Comparison of ENCODE assay signal across 25 mouse cellular contexts in the genomic region with DNA sequence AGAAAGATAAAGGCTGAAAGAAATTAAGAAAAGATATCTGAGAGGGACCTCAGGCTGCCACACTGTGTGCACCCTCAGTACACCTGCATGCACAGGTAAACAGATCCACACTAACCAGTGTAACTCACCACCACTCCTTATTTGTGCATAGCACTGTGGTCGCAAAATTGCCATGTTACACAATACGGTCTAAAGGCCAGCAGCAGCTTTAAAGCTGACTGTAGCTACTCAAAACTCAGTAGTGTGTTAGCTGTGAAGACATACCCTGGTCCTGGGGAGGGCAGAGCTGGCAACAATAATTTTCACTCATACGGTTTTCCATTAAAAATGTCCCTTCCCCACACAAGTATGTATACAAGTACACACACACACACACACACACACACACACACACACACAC.
DNase-seq lines count a peak whose midpoint lies in the region; ATAC-seq and TF ChIP-seq lines count a peak whose summit lies in the region.
"Had no signal": no experiment of that assay in that cellular context is flagged by ENCODE, and none has a peak within 500 bp of the region (broad histone marks: within the 10 kb centered on the region; RNA-seq: fewer than 3 reads in every experiment).

No protein-coding gene starts in this region.

- peaks cover 4% of the 10 kb centered on the region; the same call in 1 of the 2 replicates for H3K4me1 ChIP-seq in liver, adult 2 months (ENCODE audit: control insufficient read depth, insufficient read depth, low read length)
- no peaks in the 10 kb centered on the region for H3K4me1 ChIP-seq in liver, embryonic 12.5 days
- no peaks in the 10 kb centered on the region for H3K4me1 ChIP-seq in lung, embryonic 14.5 days (ENCODE audit: insufficient read depth)
- H3K4me1 ChIP-seq in lung, adult 2 months (ENCODE audit: control insufficient read depth, insufficient read depth, low read length): no peaks in the 10 kb centered on the region
- H3K4me1 ChIP-seq in intestine, embryonic 16.5 days (ENCODE audit: control insufficient read depth, insufficient read depth, low read length): 0 out of 2 replicates have a peak, but pooled peaks cover 9% of the 10 kb centered on the region
- H3K4me1 ChIP-seq: embryonic facial prominence, embryonic 10.5 days; embryonic facial prominence, embryonic 13.5 days; forebrain, embryonic 12.5 days; forebrain, embryonic 15.5 days; heart, embryonic 10.5 days; hindbrain, embryonic 12.5 days; hindbrain, embryonic 15.5 days had no signal

- no peak overlapping the region for H3K27ac ChIP-seq in liver, adult 2 months (replicated peaks; ENCODE audit: insufficient read depth, low read depth, low read length)
- H3K27ac ChIP-seq in liver, embryonic 12.5 days: no peak overlapping the region
- H3K27ac ChIP-seq in lung, embryonic 14.5 days (ENCODE audit: low read depth): no peak overlapping the region
- no peak overlapping the region for H3K27ac ChIP-seq in intestine, embryonic 16.5 days (ENCODE audit: low read length)
- H3K27ac ChIP-seq: embryonic facial prominence, embryonic 10.5 days; embryonic facial prominence, embryonic 13.5 days; forebrain, embryonic 12.5 days; forebrain, embryonic 15.5 days; heart, adult 2 months; heart, embryonic 10.5 days; heart, embryonic 13.5 days; hindbrain, embryonic 12.5 days; hindbrain, embryonic 15.5 days had no signal

- H3K79me2 ChIP-seq in liver, adult 2 months (ENCODE audit: control insufficient read depth, insufficient read depth, low read length): no peaks in the 10 kb centered on the region

- 53% methylated on average over 3 of the region's 3 CpGs for WGBS in liver, adult 2 months
- WGBS in liver, embryonic 12.5 days (ENCODE audit: insufficient replicate concordance): 83% methylated on average over 3 of the region's 3 CpGs
- whole genome bisulfite sequencing in lung, embryonic 14.5 days: 85% methylated on average over 3 of the region's 3 CpGs
- WGBS in lung, adult 2 months: 77% methylated on average over 3 of the region's 3 CpGs
- 84% methylated on average over 3 of the region's 3 CpGs for WGBS in intestine, embryonic 16.5 days

- peaks cover 4% of the 10 kb centered on the region for H3K36me3 ChIP-seq in liver, adult 2 months (ENCODE audit: control insufficient read depth, insufficient read depth, low read length)
- peaks cover 18% of the 10 kb centered on the region for H3K36me3 ChIP-seq in liver, embryonic 12.5 days
- peaks cover 2% of the 10 kb centered on the region; the same call in 1 of the 2 replicates for H3K36me3 ChIP-seq in lung, embryonic 14.5 days (ENCODE audit: insufficient read depth)
- H3K36me3 ChIP-seq in intestine, embryonic 16.5 days (ENCODE audit: control insufficient read depth, insufficient read depth, low read length): no peaks in the 10 kb centered on the region

- H3K9me3 ChIP-seq in liver, embryonic 12.5 days (replicated peaks): no peaks in the 10 kb centered on the region
- H3K9me3 ChIP-seq in lung, embryonic 14.5 days (ENCODE audit: low read depth, low read length): no peaks in the 10 kb centered on the region
- no peaks in the 10 kb centered on the region for H3K9me3 ChIP-seq in intestine, embryonic 16.5 days (ENCODE audit: control insufficient read depth, low read length)
- H3K9me3 ChIP-seq: embryonic facial prominence, embryonic 10.5 days; embryonic facial prominence, embryonic 13.5 days; forebrain, embryonic 12.5 days; forebrain, embryonic 15.5 days; heart, embryonic 10.5 days; heart, embryonic 13.5 days; hindbrain, embryonic 12.5 days; hindbrain, embryonic 15.5 days had no signal

- TF ChIP-seq CTCF in liver, adult 2 months (IDR thresholded peaks at IDR 0.05; ENCODE audit: low read depth, low read length): no peak
- TF ChIP-seq CTCF in lung, embryonic 14.5 days (IDR thresholded peaks at IDR 0.05; ENCODE audit: low read depth): no peak
- no peak for TF ChIP-seq CTCF in lung, adult 2 months (IDR thresholded peaks at IDR 0.05; ENCODE audit: insufficient read depth, low read length)

- peak; percentile 20 for DNase-seq in liver, adult 2 months (ENCODE audit: extremely low read depth, low read depth, low spot score)
- DNase-seq in lung, embryonic 14.5 days: no peak
- no peak for DNase-seq in lung, adult 2 months
- no peak for DNase-seq in thymus, postnatal 0 days (ENCODE audit: low spot score)
- DNase-seq: adrenal gland, adult 8-10 months; adrenal gland, postnatal 25 days; cerebellum, adult 11-12 months; cerebellum, adult 8-10 months; cerebellum, postnatal 10 days; cerebellum, postnatal 36 days; embryo, embryonic 11 days; gastrocnemius, postnatal 25 days; heart, adult 2 months; heart, postnatal 14 days had no signal

- H3K27me3 ChIP-seq in liver, adult 2 months (ENCODE audit: control insufficient read depth, insufficient read depth, low read length): no peaks in the 10 kb centered on the region
- H3K27me3 ChIP-seq in liver, embryonic 12.5 days (replicated peaks): no peaks in the 10 kb centered on the region
- no peaks in the 10 kb centered on the region for H3K27me3 ChIP-seq in lung, embryonic 14.5 days (ENCODE audit: insufficient read depth, low read length)
- H3K27me3 ChIP-seq in intestine, embryonic 16.5 days (replicated peaks; ENCODE audit: control insufficient read depth, insufficient read depth, low read length): no peaks in the 10 kb centered on the region
- H3K27me3 ChIP-seq: embryonic facial prominence, embryonic 13.5 days; forebrain, embryonic 12.5 days; forebrain, embryonic 15.5 days; heart, embryonic 13.5 days; hindbrain, embryonic 12.5 days; hindbrain, embryonic 15.5 days had no signal

- ATAC-seq in liver, embryonic 12.5 days: no peak
- ATAC-seq in lung, embryonic 14.5 days (ENCODE audit: insufficient read depth): peak; percentile 4; the same call in 1 of the 2 replicates
- ATAC-seq in intestine, embryonic 16.5 days: peak; percentile 57; the same call in 1 of the 2 replicates
- ATAC-seq: forebrain, embryonic 15.5 days had no signal

- H3K4me3 ChIP-seq in liver, adult 2 months (ENCODE audit: insufficient read depth, low read depth, low read length): no peak overlapping the region
- no peak overlapping the region for H3K4me3 ChIP-seq in liver, embryonic 12.5 days
- H3K4me3 ChIP-seq in lung, embryonic 14.5 days (ENCODE audit: low read depth, low read length): no peak overlapping the region
- H3K4me3 ChIP-seq in lung, adult 2 months (replicated peaks; ENCODE audit: extremely low read depth, low read depth, low read length): no peak overlapping the region
- H3K4me3 ChIP-seq in intestine, embryonic 16.5 days (ENCODE audit: low read length): no peak overlapping the region
- H3K4me3 ChIP-seq: embryonic facial prominence, embryonic 10.5 days; embryonic facial prominence, embryonic 13.5 days; erythroblast, embryonic 14.5 days; forebrain, embryonic 12.5 days; forebrain, embryonic 15.5 days; heart, adult 2 months; heart, embryonic 10.5 days; heart, embryonic 13.5 days; hindbrain, embryonic 12.5 days; hindbrain, embryonic 15.5 days had no signal

- H3K9ac ChIP-seq in liver, adult 2 months (ENCODE audit: low read depth, low read length): no peak overlapping the region
- no peak overlapping the region for H3K9ac ChIP-seq in liver, embryonic 12.5 days
- no peak overlapping the region for H3K9ac ChIP-seq in lung, embryonic 14.5 days
- no peak overlapping the region for H3K9ac ChIP-seq in intestine, embryonic 16.5 days (ENCODE audit: low read depth, low read length)
- H3K9ac ChIP-seq: embryonic facial prominence, embryonic 13.5 days; forebrain, embryonic 12.5 days; forebrain, embryonic 15.5 days; heart, embryonic 13.5 days; hindbrain, embryonic 12.5 days; hindbrain, embryonic 15.5 days had no signal

- H3K4me2 ChIP-seq in liver, embryonic 12.5 days: no peak overlapping the region
- no peak overlapping the region for H3K4me2 ChIP-seq in lung, embryonic 14.5 days
- H3K4me2 ChIP-seq in intestine, embryonic 16.5 days (ENCODE audit: low read depth, low read length): no peak overlapping the region
- H3K4me2 ChIP-seq: embryonic facial prominence, embryonic 13.5 days; forebrain, embryonic 12.5 days; forebrain, embryonic 15.5 days; heart, embryonic 13.5 days; hindbrain, embryonic 12.5 days; hindbrain, embryonic 15.5 days had no signal

- TF ChIP-seq POLR2A in liver, adult 2 months (IDR thresholded peaks at IDR 0.05; ENCODE audit: extremely low read depth, insufficient read depth, low read length): no peak
- TF ChIP-seq POLR2A in lung, adult 2 months (IDR thresholded peaks at IDR 0.05; ENCODE audit: borderline replicate concordance, extremely low read depth, low read depth, low read length): no peak
